Mouse (Mus musculus) regulatory T cell (primary cell): ENCODE data around the gene Smim1.

Source experiments
- in situ Hi-C: fragments of 300-600 bp; cut with MboI, MseI; formaldehyde crosslinking; loops from one replicate; pipeline ENCODE4 v1.15.1; 2025; ENCODE audit warnings: high pct_unique_total_duplicates

Smim1 gene

DNA sequence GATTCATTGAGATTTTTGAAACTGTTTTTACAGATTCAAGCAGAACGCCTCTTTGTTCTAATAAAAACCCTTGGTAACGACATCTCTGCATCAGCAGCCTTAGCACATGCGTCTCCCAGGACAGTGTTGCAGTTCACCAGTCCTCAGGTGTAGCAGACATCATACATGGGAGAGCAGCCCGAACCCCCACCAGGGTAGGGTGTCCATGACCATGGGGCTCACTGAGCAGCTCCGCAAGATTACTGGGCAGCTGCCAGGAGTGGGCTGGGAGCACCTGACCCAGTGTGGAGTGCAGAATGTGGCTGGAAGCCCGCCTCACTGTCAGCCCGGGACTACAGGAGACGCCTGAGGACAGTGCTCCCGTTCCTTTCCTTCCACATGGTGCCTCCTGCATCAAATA is 4.6 kb downstream of the Smim1 start:
- in situ Hi-C loops = no loop called here

DNA sequence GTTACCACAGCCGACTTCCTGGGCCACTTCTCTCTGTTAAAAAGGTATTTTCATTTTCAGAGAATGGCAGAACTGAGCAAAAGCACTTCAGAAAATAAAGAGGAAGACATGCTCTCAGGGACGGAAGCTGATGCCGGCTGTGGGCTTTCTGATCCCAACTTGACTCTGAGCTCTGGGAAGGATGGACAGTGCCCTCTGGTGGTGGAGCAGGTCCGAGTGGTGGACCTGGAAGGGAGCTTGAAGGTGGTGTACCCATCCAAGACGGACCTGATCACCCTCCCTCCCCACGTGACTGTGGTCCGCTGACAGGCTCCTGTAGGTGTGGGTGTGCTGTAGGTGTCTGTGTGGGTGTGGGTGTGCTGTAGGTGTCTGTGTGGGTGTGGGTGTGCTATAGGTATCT is 6.5 kb downstream of the Smim1 start:
- in situ Hi-C loops = no loop called here

DNA sequence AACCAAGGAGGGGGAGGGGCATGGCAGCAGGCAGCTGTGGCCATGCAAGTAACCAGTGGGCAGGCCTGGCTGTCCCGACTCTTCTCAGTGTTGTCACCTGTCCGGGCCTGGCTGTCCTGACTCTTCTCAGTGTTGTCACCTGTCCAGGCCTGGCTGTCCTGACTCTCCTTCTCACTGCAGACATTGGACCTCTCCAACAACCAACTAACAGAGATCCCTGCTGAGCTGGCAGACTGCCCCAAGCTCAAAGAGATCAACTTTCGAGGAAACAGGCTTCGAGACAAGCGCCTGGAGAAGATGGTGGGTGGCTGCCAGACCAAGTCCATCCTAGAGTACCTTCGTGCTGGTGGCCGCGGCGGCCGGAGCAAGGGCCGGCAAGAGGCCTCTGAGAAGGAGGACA is 10.6 kb downstream of the Smim1 start:
- in situ Hi-C loops = no loop called here

DNA sequence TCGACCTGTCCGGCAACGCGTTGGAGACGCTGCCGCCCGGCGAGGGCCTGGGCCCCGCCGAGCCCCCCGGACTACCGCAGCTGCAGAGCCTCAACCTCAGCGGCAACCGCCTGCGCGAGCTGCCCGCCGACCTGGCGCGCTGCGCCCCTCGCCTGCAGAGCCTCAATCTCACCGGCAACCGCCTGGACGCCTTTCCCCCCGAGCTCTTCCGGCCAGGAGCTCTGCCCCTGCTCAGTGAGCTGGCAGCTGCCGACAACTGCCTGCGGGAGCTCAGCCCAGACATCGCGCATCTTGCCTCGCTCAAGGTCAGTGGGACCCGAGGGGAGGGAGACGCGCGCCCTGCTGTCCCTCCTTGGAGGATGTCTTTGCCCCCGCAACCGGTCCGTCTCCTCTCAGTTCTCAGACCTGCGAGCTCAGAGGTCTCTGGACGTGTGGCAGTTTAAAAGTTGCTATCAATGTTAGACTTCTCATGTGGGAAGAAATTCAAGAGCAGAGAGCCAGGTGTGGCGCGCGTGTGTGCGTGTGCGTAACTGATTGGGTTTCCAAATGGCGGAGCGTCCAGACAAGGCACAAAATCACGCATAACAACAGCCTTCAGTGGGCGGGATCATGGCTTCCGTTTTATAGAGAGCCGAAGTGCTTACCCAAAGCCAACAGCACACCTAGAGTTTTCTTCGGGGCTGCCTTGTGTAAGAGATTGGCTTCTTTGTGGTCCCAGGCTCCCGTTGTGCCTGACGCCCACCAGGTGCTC is 13.7 kb downstream of the Smim1 start:
- in situ Hi-C loops = no loop called here

DNA sequence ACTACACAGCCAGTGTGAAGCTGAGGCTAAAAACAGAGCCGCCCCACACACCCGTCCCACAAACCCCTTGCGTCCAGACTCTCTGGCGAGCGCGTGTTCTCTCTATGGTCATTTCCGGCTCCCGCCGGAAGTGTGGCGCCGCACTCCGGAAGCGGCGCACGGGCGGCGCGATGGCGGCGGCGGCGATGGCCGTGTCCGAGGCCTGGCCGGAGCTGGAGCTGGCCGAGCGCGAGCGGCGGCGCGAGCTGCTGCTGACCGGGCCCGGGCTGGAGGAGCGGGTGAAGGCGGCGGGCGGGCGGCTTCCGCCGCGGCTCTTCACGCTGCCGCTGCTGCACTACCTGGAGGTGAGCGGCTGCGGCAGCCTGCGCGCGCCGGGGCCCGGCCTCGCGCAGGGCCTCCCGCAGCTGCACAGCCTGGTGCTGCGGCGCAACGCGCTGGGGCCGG is 14.4 kb downstream of the Smim1 start, which contains the start of gene Lrrc47:
Gene Lrrc47, plus strand, starts transcription at position 86 of the 444 bp plus-strand sequence.
- in situ Hi-C loops = no loop called here

DNA sequence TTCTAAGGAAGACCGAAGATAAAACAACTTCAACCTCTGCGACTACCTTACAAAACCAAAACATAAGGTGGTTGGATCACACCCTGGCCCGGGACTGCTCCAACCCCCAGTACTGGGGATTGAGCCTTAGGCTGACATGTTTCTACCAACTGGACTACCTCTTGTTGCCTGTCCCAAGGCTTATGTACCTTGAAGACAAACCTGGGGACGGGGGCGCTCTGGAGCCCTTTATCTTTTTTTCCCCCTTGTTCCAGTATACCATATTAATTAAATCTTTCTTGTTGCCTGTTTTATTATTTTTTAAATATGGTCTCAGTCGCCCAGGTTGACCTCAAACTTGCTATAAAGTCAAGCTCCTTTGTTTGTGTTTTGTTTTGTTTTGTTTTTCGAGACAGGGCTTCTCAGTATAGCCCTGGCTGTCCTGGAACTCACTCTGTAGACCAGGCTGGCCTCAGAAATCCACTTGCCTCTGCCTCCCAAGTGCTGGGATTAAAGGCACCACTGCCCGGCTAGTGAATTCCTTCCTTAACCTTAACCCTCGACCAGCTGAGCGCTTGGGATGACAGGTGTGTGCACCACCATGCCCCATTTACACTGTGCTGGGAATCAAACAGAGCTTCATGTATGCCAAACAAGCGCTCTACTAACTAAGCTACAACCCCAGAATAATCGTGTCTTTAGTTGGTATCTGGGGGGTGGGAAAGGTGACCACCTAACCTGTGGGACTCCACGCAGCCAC is 15.0 kb downstream of the Smim1 start:
- in situ Hi-C loops = no loop called here

DNA sequence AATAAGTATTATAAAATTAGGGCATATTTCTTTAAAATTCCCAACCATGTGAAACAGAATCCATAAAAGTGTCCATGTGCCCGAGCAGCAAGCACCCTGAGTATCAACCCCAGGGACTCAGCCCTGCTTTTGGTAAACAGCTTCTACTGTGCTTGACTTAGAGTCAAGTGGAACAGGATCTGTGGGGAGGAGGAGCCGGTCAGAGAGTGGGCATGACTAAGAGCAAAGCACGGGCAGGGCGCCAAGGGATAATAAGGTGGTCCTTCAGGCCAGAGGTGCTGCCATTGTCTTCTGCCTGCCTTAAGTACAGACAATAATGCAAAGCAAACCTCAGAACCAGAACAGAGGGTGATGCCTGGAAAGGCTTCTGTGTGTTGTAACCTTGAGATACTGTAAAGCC is 18.3 kb downstream of the Smim1 start:
- in situ Hi-C loops = no loop called here

DNA sequence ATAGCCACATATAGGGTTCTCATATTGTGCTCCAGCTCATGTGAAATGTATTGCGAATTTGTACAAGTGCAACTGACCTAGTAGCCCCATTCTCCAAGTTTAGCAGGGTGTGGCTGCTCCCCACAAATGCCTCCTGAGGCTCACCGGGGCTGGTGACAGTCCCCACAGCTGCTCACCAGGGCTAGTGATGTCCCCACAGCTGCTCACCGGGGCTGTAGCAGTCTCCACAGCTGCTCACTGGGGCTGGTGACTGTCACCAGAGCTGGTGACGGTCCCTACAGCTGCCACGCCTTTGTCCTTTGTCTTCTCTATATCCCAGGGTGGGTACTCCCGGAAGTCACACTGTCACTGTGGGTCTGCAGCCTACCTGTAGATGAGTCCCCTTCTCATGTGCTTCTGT is 19.8 kb downstream of the Smim1 start:
- in situ Hi-C loops = no loop called here

DNA sequence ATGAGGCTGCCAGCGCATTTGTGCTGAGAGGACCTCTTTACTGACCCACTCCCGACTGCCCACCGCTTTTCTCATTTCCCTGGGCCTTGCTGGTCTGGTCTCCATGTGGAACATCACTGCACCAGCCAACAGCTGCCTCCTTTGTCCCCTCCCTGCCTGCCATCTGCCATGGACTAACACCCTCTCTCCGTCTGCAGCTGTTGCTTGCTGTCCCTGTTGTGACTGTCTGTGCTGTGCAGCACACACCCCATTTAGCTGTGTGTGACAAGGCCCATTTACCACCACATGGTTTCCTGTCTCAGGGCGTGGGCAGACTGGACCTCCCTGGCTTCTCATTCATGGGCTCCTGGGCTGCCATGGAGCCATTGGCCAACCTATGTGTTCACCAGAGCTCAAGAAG is 20.5 kb downstream of the Smim1 start:
- in situ Hi-C loops = no loop called here

DNA sequence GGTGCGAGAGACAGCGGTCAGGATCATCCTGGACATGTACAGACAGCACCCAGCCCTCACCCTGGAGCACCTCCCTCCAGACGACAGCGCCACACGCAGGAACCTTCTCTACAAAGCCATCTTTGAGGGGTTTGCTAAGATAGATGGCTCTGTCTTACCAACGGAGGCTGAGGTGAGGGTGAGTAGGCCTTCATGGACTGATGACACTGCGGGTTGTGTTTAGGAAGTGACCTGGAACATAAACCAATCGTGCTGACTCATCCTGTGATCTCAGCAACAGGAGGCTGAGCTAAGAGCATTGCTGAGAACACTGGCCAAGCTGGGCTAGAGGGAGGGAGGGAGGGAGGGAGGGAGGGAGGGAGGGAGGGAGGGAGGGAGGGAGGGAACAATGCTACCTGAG is 32.5 kb downstream of the Smim1 start:
- in situ Hi-C loops = no loop called here

DNA sequence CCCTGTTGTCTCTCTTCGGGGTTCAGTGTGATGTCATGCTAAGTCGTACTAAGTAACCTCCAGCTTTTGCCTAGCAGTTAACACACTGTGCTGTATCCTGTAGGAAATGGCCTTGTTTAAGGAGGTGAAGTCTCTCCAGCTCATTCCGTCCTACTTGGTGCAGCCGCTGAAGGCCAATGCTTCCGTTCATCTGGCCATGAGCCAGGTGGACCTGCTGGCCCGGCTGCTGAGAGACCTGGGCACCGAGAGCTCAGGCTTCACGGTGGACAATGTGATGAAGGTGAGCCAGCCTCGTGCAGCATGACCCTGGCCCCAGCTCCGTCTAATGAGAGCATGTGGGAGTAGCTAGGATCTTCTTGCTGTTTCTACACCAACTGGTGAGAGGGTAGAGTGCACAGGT is 33.3 kb downstream of the Smim1 start:
- in situ Hi-C loops = no loop called here

DNA sequence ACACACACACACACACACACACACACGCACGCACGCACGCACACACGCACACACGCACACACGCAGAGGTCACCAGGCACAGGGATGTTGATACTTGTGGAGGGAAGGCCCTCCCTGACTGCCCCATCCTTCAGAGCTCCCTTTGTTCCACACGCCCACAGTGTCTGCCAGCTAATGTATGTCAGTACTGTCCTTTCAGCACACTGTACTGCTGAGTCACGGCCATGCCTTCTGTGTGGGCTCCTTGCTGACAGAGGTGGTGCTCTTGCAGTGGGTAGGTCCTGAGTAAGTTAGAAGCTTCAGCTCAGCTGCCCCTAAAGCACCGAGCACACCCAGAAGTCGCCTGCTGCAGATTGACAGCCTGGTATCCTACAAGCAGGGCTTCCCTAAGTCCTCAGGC is 45.6 kb downstream of the Smim1 start:
- in situ Hi-C loops = no loop called here

DNA sequence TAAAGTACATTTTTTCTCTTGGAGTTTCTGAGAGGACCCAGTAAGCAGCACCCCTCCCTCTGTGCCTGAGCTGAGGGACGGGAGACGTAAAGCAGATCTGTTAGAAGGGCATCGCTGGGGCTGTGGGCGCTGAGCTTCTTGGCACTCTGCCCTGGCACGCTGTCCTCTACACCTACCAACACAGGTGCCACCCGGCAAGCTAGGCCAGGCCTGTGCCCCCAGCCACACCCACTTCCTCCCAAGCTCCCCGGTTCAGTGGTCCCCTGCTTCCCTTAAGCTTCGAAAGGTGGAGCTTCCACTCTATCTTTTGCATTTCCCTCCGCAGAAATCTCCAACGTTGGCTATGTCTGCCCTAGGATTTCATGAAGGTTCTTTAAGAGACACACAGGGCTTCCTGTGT is 46.8 kb downstream of the Smim1 start:
- in situ Hi-C loops = no loop called here

DNA sequence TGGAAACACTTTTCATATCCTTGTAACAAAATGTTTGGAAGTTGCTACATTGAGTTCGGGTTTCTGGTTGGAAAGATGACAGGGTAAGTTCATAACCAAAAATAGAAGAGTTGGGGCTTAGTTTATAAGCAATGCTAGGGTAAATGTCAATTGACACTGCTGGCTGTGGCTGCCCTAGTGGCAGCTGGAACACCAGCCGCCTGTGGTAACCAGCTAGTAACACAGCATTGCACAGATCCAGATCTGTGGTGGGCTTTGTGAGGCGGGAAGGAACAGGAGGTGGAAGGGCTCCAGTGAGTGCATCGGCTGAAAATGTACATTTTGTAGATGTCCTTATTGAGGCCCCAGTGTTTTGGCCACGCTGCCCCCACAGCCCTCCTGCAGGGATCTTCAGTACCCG is 50.3 kb downstream of the Smim1 start:
- in situ Hi-C loops = no loop called here

DNA sequence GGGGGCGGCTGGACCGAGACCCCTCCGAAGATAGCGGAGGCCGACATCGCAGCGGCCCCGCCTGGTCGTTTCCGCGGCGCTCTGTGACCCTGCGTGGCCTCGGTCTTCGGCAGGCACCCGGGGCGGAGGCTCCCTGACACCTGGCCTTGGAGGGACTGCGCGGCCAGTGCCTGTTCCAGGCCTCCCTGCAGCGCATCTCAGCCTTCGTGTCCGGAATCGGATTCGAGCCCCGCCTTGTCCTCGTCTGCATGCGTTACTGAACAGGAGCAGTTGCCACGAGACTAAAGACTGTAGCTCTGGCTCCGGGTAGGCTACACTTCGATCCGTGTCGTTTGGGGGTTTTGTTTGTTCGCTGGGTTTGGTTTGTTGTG is 50.8 kb downstream of the Smim1 start:
- in situ Hi-C loops = no loop called here

DNA sequence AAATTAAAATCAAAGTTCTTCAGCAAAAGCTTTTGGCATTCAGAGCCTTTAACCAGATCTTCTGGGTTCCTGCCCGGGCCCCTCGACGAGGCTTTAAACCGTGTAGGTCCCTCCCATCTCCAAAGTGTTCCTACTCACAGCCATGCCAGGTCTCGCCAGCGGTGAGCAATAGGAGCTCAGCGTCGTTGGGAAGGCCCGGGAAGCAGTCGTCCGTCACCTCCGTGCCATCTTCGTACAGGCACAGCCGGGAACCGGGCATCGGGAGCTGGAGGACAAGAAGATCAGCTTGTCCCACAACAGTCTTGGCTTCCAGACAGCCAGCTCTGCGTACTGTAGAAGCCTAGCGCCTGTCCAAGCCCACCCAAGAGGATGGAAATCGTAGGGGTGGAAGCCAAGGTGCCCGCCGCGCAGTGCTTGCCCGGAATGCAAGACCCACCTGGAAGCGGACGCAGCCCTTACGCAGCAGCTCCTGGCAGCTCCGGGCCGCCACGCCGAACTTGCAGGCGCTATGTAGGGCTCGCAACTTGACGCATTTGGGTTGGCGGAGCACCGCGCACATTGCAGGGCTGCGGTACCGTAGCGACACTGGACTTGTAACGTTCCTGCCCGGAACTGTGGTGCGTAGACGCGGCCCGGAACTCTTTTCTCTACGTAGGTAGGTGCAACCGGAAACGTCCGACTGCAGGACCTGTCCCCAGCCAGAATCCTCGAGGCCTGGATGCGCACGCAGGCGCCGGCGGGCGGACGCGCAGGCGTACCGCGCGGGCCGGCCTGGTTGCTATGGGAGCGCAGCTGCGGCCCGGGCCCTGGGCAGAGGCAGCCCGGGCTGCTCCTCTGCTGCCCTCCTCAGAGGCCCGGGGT is 51.4 kb downstream of the Smim1 start, which contains the start of the genes Dffb and Cep104:
Gene Dffb, minus strand, starts transcription at position 696 of the 861 bp plus-strand sequence.
Gene Cep104, plus strand, starts transcription at position 764 of the 861 bp plus-strand sequence.
- in situ Hi-C loops = loop anchor here (5.0 to 25.0 kb wide), 2 partner anchors 163 to 1662 kb away; partner anchors contain the start of gene Rnf207
